Comparison of ENCODE assay signal across 8 mouse cellular contexts in the genomic region with DNA sequence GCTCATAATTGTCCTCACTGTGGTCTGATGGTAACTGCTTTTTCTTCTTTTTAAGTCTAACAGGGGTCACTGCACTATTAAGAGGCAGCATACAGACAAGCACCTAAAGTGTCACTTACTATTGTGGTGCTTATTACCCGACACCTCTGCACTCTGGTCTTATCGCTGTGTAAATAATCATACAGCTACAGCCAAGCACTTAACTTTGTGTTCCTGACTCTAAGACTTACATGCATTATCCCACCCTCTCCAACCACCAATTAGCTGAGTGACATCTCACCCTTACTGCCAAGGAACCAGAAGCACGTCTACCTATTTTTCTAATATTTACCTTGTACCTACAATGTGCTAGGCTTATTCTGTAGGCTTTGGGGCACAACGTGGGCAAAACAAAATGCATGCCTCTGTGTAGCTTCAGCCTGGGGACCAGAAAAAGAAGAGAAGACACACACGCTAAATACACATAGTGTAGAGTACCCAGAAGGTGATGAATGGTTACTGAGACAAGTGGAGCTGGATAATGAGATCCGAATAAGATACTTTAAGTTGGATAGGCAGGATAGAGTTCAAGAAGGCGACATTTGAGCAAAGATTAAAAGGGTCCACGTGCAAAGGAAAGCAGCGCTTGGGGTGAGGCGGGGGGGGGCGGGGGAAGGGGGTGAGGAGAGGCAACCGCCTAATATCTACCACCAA. TPM values are rescaled to one million over a fixed set of nuclear protein-coding genes. Genes with fewer than 3 reads are reported as not detected.
DNase-seq lines count a peak whose midpoint lies in the region; ATAC-seq and TF ChIP-seq lines count a peak whose summit lies in the region.

No protein-coding gene starts in this region.

- H3K27ac ChIP-seq in kidney, embryonic 14.5 days (ENCODE audit: low read depth, low read length), result peak overlapping the region; percentile 82
- H3K27ac ChIP-seq in cortical plate, adult 2 months (ENCODE audit: insufficient read depth, low read length), result 0 out of 2 replicates have a peak overlapping the region, but pooled peaks have one; percentile 21
- peak overlapping the region; percentile 95 for H3K27ac ChIP-seq in hindbrain, embryonic 15.5 days (replicated peaks)
- H3K27ac ChIP-seq in midbrain, embryonic 15.5 days, result peak overlapping the region; percentile 94

- H3K36me3 ChIP-seq in kidney, embryonic 14.5 days (ENCODE audit: control insufficient read depth, insufficient read depth, low read length), result no peaks in the 10 kb centered on the region
- H3K36me3 ChIP-seq in hindbrain, embryonic 15.5 days, result no peaks in the 10 kb centered on the region
- H3K36me3 ChIP-seq in midbrain, embryonic 15.5 days (replicated peaks), result no peaks in the 10 kb centered on the region

- intact Hi-C loops in left cerebral cortex, postnatal 36 days (cut with DNase I), result no loop called here

- H3K9me3 ChIP-seq in kidney, embryonic 14.5 days (ENCODE audit: control insufficient read depth, low read length), result no peaks in the 10 kb centered on the region
- no peaks in the 10 kb centered on the region for H3K9me3 ChIP-seq in hindbrain, embryonic 15.5 days
- H3K9me3 ChIP-seq in midbrain, embryonic 15.5 days, result no peaks in the 10 kb centered on the region

- H3K4me1 ChIP-seq in kidney, embryonic 14.5 days (ENCODE audit: control insufficient read depth, insufficient read depth, low read length), result peaks cover 16% of the 10 kb centered on the region
- H3K4me1 ChIP-seq in cortical plate, adult 2 months (ENCODE audit: control insufficient read depth, insufficient read depth, low read length), result peaks cover 2% of the 10 kb centered on the region; the same call in 1 of the 2 replicates
- H3K4me1 ChIP-seq in hindbrain, embryonic 15.5 days (replicated peaks), result peaks cover 30% of the 10 kb centered on the region
- peaks cover 30% of the 10 kb centered on the region for H3K4me1 ChIP-seq in midbrain, embryonic 15.5 days

- H3K4me2 ChIP-seq in kidney, embryonic 14.5 days (replicated peaks; ENCODE audit: low read depth, low read length), result peak overlapping the region; percentile 63
- H3K4me2 ChIP-seq in hindbrain, embryonic 15.5 days, result peak overlapping the region; percentile 63
- peak overlapping the region; percentile 60 for H3K4me2 ChIP-seq in midbrain, embryonic 15.5 days

- peak overlapping the region; percentile 78 for H3K4me3 ChIP-seq in kidney, embryonic 14.5 days (ENCODE audit: low read length)
- peak overlapping the region; percentile 63 for H3K4me3 ChIP-seq in cortical plate, adult 2 months (ENCODE audit: insufficient read depth, low read length)
- peak overlapping the region; percentile 64 for H3K4me3 ChIP-seq in hindbrain, embryonic 15.5 days
- peak overlapping the region; percentile 69 for H3K4me3 ChIP-seq in midbrain, embryonic 15.5 days

- peak overlapping the region; percentile 60 for H3K9ac ChIP-seq in kidney, embryonic 14.5 days (ENCODE audit: low read depth, low read length)
- peak overlapping the region; percentile 56 for H3K9ac ChIP-seq in hindbrain, embryonic 15.5 days
- peak overlapping the region; percentile 67 for H3K9ac ChIP-seq in midbrain, embryonic 15.5 days

- ATAC-seq in kidney, embryonic 14.5 days (ENCODE audit: low FRiP score, low TSS enrichment), result peak; percentile 7
- ATAC-seq in hindbrain, embryonic 15.5 days (ENCODE audit: low FRiP score, low read depth), result peak; percentile 1; the same call in 1 of the 2 replicates
- peak; percentile 7 for ATAC-seq in midbrain, embryonic 15.5 days (replicated peaks)

- DNase-seq in kidney, postnatal 36 days, result no peak
- no peak for DNase-seq in thymus, postnatal 25 days
- DNase-seq in left cerebral cortex, postnatal 36 days (ENCODE audit: low spot score in 2 of 2), result no peak
- no peak for DNase-seq in embryo, embryonic 10 days (ENCODE audit: low spot score)

- TF ChIP-seq POLR2A in cortical plate, adult 2 months (IDR thresholded peaks at IDR 0.05; ENCODE audit: extremely low read depth, insufficient read depth, low read length), result no peak

- 6% methylated on average over 11 of the region's 12 CpGs for WGBS in kidney, embryonic 14.5 days
- WGBS in hindbrain, embryonic 15.5 days, result 11% methylated on average over 12 of the region's 12 CpGs
- WGBS in midbrain, embryonic 15.5 days, result 6% methylated on average over 12 of the region's 12 CpGs

- H3K27me3 ChIP-seq in kidney, embryonic 14.5 days (ENCODE audit: control insufficient read depth, insufficient read depth, low read length), result no peaks in the 10 kb centered on the region
- no peaks in the 10 kb centered on the region for H3K27me3 ChIP-seq in hindbrain, embryonic 15.5 days
- no peaks in the 10 kb centered on the region for H3K27me3 ChIP-seq in midbrain, embryonic 15.5 days (replicated peaks)

- no peak for TF ChIP-seq CTCF in cortical plate, adult 2 months (IDR thresholded peaks at IDR 0.05; ENCODE audit: extremely low read depth, insufficient read depth, low read length)

RNA-seq across cellular contexts. Expression of a gene that starts 0.9 kb away (rescaled TPM):
- 65.1 and 90.4 TPM in 2 replicates for polyA plus RNA-seq in kidney, embryonic 14.5 days (2014; fragmentation: Nextera tagmentation; extraction: Ambion mirVana)
- 148 and 153 TPM in 2 replicates for polyA plus RNA-seq in cortical plate, adult 2 months (2012; rRNA removed)
- 92.0 and 98.5 TPM in 2 replicates for polyA plus RNA-seq in hindbrain, embryonic 15.5 days (2015; fragmentation: Nextera tagmentation; extraction: Ambion mirVana)
- polyA plus RNA-seq in midbrain, embryonic 15.5 days (2015; fragmentation: Nextera tagmentation; extraction: Ambion mirVana), result 90.9 and 92.2 TPM in 2 replicates
- 100 to 1,000 TPM; 190 to 197 TPM for total RNA-seq in left cerebral cortex, postnatal 36 days (2021)

Comparison
In these comparisons a context has a peak if more than half of its experiments do, and no peak if none do; other contexts are left out.
1. H3K27ac ChIP-seq: peak in every context shown above with its lines; median percentile 95 in hindbrain, embryonic 15.5 days; 94 in midbrain, embryonic 15.5 days; 82 in kidney, embryonic 14.5 days; 21 in cortical plate, adult 2 months.